Mouse (Mus musculus) megakaryocyte-erythroid progenitor cell, adult 5-6 weeks (primary cell): ENCODE measurements around the gene Lmod1. TPM values are rescaled to one million over a fixed set of nuclear protein-coding genes. Genes with fewer than 3 reads are reported as not detected.

Source experiments
- ATAC-seq: replicated peaks from 2 replicates; pipeline ENCODE4 v1.8.0; 2016; ENCODE audit warnings: mild to moderate bottlenecking, inconsistent platforms; ENCODE audit not compliant: severe bottlenecking, poor library complexity, low FRiP score, low TSS enrichment
- total RNA-seq, 2 experiments: library from RNA; stranded (forward) in 1 of 2; stranded (reverse) in 1 of 2; fragments of 200-1000, 215-1000 nt in 1 of 2; fragments of >200 nt in 1 of 2; fragmentation: Nextera tagmentation in 1 of 2; gene quantifications; 2 replicates each; pipeline ENCODE4 v1.2.3; 2014 to 2017

Gene Lmod1
- not detected in 2 replicates for total RNA-seq (2014; fragmentation: Nextera tagmentation)
- total RNA-seq (2017): not detected in 2 replicates

- ATAC-seq: no peak
Measured at GRCm38 (mm10) chr1:135324571-135324970, at the start of gene Lmod1. Lmod1 (plus strand) TSS chr1:135324807.

- peak; percentile 58 for ATAC-seq
Measured at GRCm38 (mm10) chr1:135280646-135281045, 44.0 kb upstream of the Lmod1 start.

- no peak for ATAC-seq
Measured at GRCm38 (mm10) chr1:135281841-135282240, 42.8 kb upstream of the Lmod1 start.

GRCm38 (mm10) chr1:135282536-135283286 lies 41.9 kb upstream of the Lmod1 start:
- no peak for ATAC-seq

GRCm38 (mm10) chr1:135283287-135283825 lies 41.3 kb upstream of the Lmod1 start:
- ATAC-seq: 0 out of 2 replicates have a peak, but pooled peaks have one; percentile 21

- ATAC-seq: peak; percentile 81
Measured at GRCm38 (mm10) chr1:135283826-135284291, 40.7 kb upstream of the Lmod1 start, which contains the start of gene Rnpep. Rnpep (minus strand) TSS chr1:135284084.

- ATAC-seq: no peak
Measured at GRCm38 (mm10) chr1:135286311-135286710, 38.3 kb upstream of the Lmod1 start.

- no peak for ATAC-seq
Measured at GRCm38 (mm10) chr1:135290908-135291307, 33.7 kb upstream of the Lmod1 start.

- ATAC-seq: no peak
Measured at GRCm38 (mm10) chr1:135311356-135311755, 13.3 kb upstream of the Lmod1 start.

- no peak for ATAC-seq
Measured at GRCm38 (mm10) chr1:135312201-135312600, 12.4 kb upstream of the Lmod1 start.

GRCm38 (mm10) chr1:135313284-135314031 lies 11.1 kb upstream of the Lmod1 start, which contains the start of gene Timm17a:
Timm17a (minus strand) TSS chr1:135313778.
- ATAC-seq: peak; percentile 100

- no peak for ATAC-seq
Measured at GRCm38 (mm10) chr1:135323367-135323901, 1.2 kb upstream of the Lmod1 start.

GRCm38 (mm10) chr1:135325934-135326333 lies 1.3 kb downstream of the Lmod1 start:
- ATAC-seq: no peak

- no peak for ATAC-seq
Measured at GRCm38 (mm10) chr1:135328368-135328767, 3.8 kb downstream of the Lmod1 start.

- ATAC-seq: no peak
Measured at GRCm38 (mm10) chr1:135330578-135330977, 6.0 kb downstream of the Lmod1 start.

GRCm38 (mm10) chr1:135341947-135342346 lies 17.3 kb downstream of the Lmod1 start:
- no peak for ATAC-seq

GRCm38 (mm10) chr1:135344026-135344425 lies 19.4 kb downstream of the Lmod1 start:
- ATAC-seq: no peak

- ATAC-seq: no peak
Measured at GRCm38 (mm10) chr1:135346891-135347290, 22.3 kb downstream of the Lmod1 start.

GRCm38 (mm10) chr1:135347498-135348169 lies 23.0 kb downstream of the Lmod1 start:
- no peak for ATAC-seq
